Mouse (Mus musculus) right cerebral cortex, postnatal 36 days (tissue): ENCODE measurements around the gene Dhps.
A peak's percentile ranks its signal among the peaks of the same experiment; 100 is the strongest.

Experiments
- DNase-seq, 2 experiments: peaks; one replicate each; pipeline ENCODE4 v3.0.0; 2022; ENCODE audit warnings: low spot score in 2 of 2, mixed read lengths in 1 of 2

Dhps gene

GRCm38 (mm10) chr8:85071514-85072281, at the start of gene Dhps:
TSS of gene Dhps (plus strand) at chr8:85071757.
- DNase-seq, result peak; percentile 89 to 94

- DNase-seq, result no peak
Measured at GRCm38 (mm10) chr8:85023846-85024245, 47.7 kb upstream of the Dhps start.

GRCm38 (mm10) chr8:85025098-85025932, 46.2 kb upstream of the Dhps start, which contains the start of gene Asna1:
TSS of gene Asna1 (minus strand) at chr8:85025281.
- peak; percentile 78 to 89 for DNase-seq

GRCm38 (mm10) chr8:85026670-85027515, 44.7 kb upstream of the Dhps start, which contains the start of gene Trir:
TSS of gene Trir (plus strand) at chr8:85026823.
- peak; percentile 91 to 92 for DNase-seq

- no peak for DNase-seq
Measured at GRCm38 (mm10) chr8:85027516-85027855, 44.1 kb upstream of the Dhps start.

GRCm38 (mm10) chr8:85027922-85028321, 43.6 kb upstream of the Dhps start:
- no peak for DNase-seq

- DNase-seq, result no peak
Measured at GRCm38 (mm10) chr8:85029271-85029670, 42.3 kb upstream of the Dhps start.

- DNase-seq, result no peak
Measured at GRCm38 (mm10) chr8:85032622-85033311, 38.8 kb upstream of the Dhps start.

- no peak for DNase-seq
Measured at GRCm38 (mm10) chr8:85033867-85034266, 37.7 kb upstream of the Dhps start.

- DNase-seq, result peak in 1 of 2 experiments; percentile 37
Measured at GRCm38 (mm10) chr8:85034764-85035163, 36.8 kb upstream of the Dhps start.

- DNase-seq, result no peak
Measured at GRCm38 (mm10) chr8:85035165-85035727, 36.3 kb upstream of the Dhps start.

GRCm38 (mm10) chr8:85035728-85036310, 35.7 kb upstream of the Dhps start:
- DNase-seq, result no peak

GRCm38 (mm10) chr8:85036381-85036717, 35.2 kb upstream of the Dhps start:
- no peak for DNase-seq

GRCm38 (mm10) chr8:85036718-85037365, 34.7 kb upstream of the Dhps start, which contains the start of gene Tnpo2:
TSS of gene Tnpo2 (plus strand) at chr8:85036915.
- peak; percentile 87 to 94 for DNase-seq

GRCm38 (mm10) chr8:85037366-85037680, 34.2 kb upstream of the Dhps start:
- no peak for DNase-seq

GRCm38 (mm10) chr8:85037681-85038531, 33.7 kb upstream of the Dhps start:
- peak; percentile 53 to 59 for DNase-seq

- no peak for DNase-seq
Measured at GRCm38 (mm10) chr8:85043619-85044018, 27.9 kb upstream of the Dhps start.

GRCm38 (mm10) chr8:85057367-85057766, 14.2 kb upstream of the Dhps start:
- no peak for DNase-seq
